Mouse (Mus musculus) cerebellum, adult 18-20 months (tissue): ENCODE measurements around the gene Arv1.
A peak's percentile ranks its signal among the peaks of the same experiment; 100 is the strongest.

Source experiments
- DNase-seq, 2 experiments: peaks; one replicate each; pipeline ENCODE4 v3.0.0; 2021

The Arv1 gene

GRCm38 (mm10) chr8:124721862-124722515 lies at the start of gene Arv1, which contains the start of gene Ttc13:
TSS of gene Arv1 (plus strand) at chr8:124722139.
TSS of gene Ttc13 (minus strand) at chr8:124721983.
- DNase-seq: peak; percentile 96 to 98

GRCm38 (mm10) chr8:124672345-124672744 lies 49.6 kb upstream of the Arv1 start:
- no peak for DNase-seq

GRCm38 (mm10) chr8:124676661-124677060 lies 45.3 kb upstream of the Arv1 start:
- peak; percentile 77 to 79 for DNase-seq

GRCm38 (mm10) chr8:124677078-124677477 lies 44.9 kb upstream of the Arv1 start:
- DNase-seq: peak in 1 of 2 experiments; percentile 38

GRCm38 (mm10) chr8:124677486-124677885 lies 44.5 kb upstream of the Arv1 start:
- peak; percentile 91 to 93 for DNase-seq

GRCm38 (mm10) chr8:124678246-124678645 lies 43.7 kb upstream of the Arv1 start:
- no peak for DNase-seq

GRCm38 (mm10) chr8:124681077-124681791 lies 40.7 kb upstream of the Arv1 start:
- no peak for DNase-seq

- DNase-seq: no peak
Measured at GRCm38 (mm10) chr8:124681792-124682157, 40.2 kb upstream of the Arv1 start.

- no peak for DNase-seq
Measured at GRCm38 (mm10) chr8:124682218-124682617, 39.7 kb upstream of the Arv1 start.

GRCm38 (mm10) chr8:124688899-124689298 lies 33.0 kb upstream of the Arv1 start:
- DNase-seq: no peak

GRCm38 (mm10) chr8:124691706-124692105 lies 30.2 kb upstream of the Arv1 start:
- DNase-seq: no peak

GRCm38 (mm10) chr8:124695424-124696100 lies 26.4 kb upstream of the Arv1 start:
- DNase-seq: no peak

- no peak for DNase-seq
Measured at GRCm38 (mm10) chr8:124700271-124700670, 21.7 kb upstream of the Arv1 start.

GRCm38 (mm10) chr8:124701023-124701422 lies 20.9 kb upstream of the Arv1 start:
- no peak for DNase-seq

GRCm38 (mm10) chr8:124702183-124702582 lies 19.8 kb upstream of the Arv1 start:
- peak; percentile 52 to 66 for DNase-seq

- no peak for DNase-seq
Measured at GRCm38 (mm10) chr8:124703526-124703925, 18.4 kb upstream of the Arv1 start.

GRCm38 (mm10) chr8:124704376-124704775 lies 17.6 kb upstream of the Arv1 start:
- DNase-seq: no peak

GRCm38 (mm10) chr8:124705823-124706222 lies 16.1 kb upstream of the Arv1 start:
- DNase-seq: no peak

GRCm38 (mm10) chr8:124713207-124713606 lies 8.7 kb upstream of the Arv1 start:
- DNase-seq: no peak

GRCm38 (mm10) chr8:124715736-124716135 lies 6.2 kb upstream of the Arv1 start:
- no peak for DNase-seq

- DNase-seq: peak in 1 of 2 experiments; percentile 16
Measured at GRCm38 (mm10) chr8:124720133-124720532, 1.8 kb upstream of the Arv1 start.

GRCm38 (mm10) chr8:124720938-124721861 lies 739 bp upstream of the Arv1 start:
- DNase-seq: no peak

GRCm38 (mm10) chr8:124724301-124724700 lies 2.4 kb downstream of the Arv1 start:
- DNase-seq: no peak
